Mouse (Mus musculus) heart, embryonic 13.5 days (tissue): Measurements from ENCODE around the gene Rpl13. TPM values are rescaled to one million over a fixed set of nuclear protein-coding genes. Genes with fewer than 3 reads are reported as not detected.
A peak's percentile ranks its signal among the peaks of the same experiment; 100 is the strongest.
"Not testable (repeated sequence)": the region's sequence is repeated elsewhere in the genome, so short reads cannot be mapped to it uniquely, and the experiment has no call there.

Experiments used
- ATAC-seq: fragments of 200-750 bp; cut with Nextera tagmentation; 2 replicates; pipeline ENCODE4 v1.8.0; 2017; ENCODE audit warnings: moderate TSS enrichment; ENCODE audit not compliant: insufficient number of reproducible peaks, low FRiP score, low TSS enrichment; ENCODE audit errors: extremely low read depth
- H3K27ac ChIP-seq: fragments of 300-500 bp; sonication (generic); replicated peaks from 2 replicates; pipeline ENCODE4 v1.5.1; 2015; ENCODE audit warnings: moderate library complexity, mild to moderate bottlenecking, inconsistent platforms
- H3K27me3 ChIP-seq: fragments of 300-500 bp; sonication (generic); replicated peaks from 2 replicates; pipeline ENCODE4 v1.6.1; 2015; ENCODE audit warnings: mild to moderate bottlenecking, inconsistent platforms
- H3K36me3 ChIP-seq: fragments of 300-500 bp; sonication (generic); 2 replicates; pipeline ENCODE4 v1.6.1; 2015; ENCODE audit warnings: mild to moderate bottlenecking, inconsistent platforms
- H3K4me1 ChIP-seq: fragments of 300-500 bp; sonication (generic); 2 replicates; pipeline ENCODE4 v1.6.1; 2015; ENCODE audit warnings: inconsistent platforms
- H3K4me2 ChIP-seq: fragments of 300-500 bp; sonication (generic); 2 replicates; pipeline ENCODE4 v1.6.1; 2015; ENCODE audit warnings: inconsistent platforms, mild to moderate bottlenecking, moderate library complexity
- H3K4me3 ChIP-seq: fragments of 300-500 bp; sonication (generic); 2 replicates; pipeline ENCODE4 v1.5.1; 2015; ENCODE audit warnings: moderate library complexity, mild to moderate bottlenecking, inconsistent platforms
- H3K9ac ChIP-seq: fragments of 300-500 bp; sonication (generic); 2 replicates; pipeline ENCODE4 v1.6.1; 2015; ENCODE audit warnings: inconsistent platforms, mild to moderate bottlenecking, moderate library complexity
- H3K9me3 ChIP-seq: fragments of 300-500 bp; sonication (generic); 2 replicates; pipeline ENCODE4 v1.6.1; 2016; ENCODE audit warnings: inconsistent platforms
- WGBS: fragments of 180-500 bp; shearing (Covaris S2); methylation state at CpG from one replicate; pipeline ENCODE4 v1.1.7; 2015; ENCODE audit warnings: mixed read lengths; 5-methylcytosine and 5-hydroxymethylcytosine counted together
- polyA plus RNA-seq: library from polyadenylated mRNA; unstranded; fragments of >200 nt; fragmentation: Nextera tagmentation; extraction: Ambion mirVana; gene quantifications from 2 replicates; pipeline ENCODE4 v1.2.1, GENCODE M21; 2015

Gene Rpl13
- polyA plus RNA-seq, 1 experiment from 2014 or later = 938 TPM

DNA sequence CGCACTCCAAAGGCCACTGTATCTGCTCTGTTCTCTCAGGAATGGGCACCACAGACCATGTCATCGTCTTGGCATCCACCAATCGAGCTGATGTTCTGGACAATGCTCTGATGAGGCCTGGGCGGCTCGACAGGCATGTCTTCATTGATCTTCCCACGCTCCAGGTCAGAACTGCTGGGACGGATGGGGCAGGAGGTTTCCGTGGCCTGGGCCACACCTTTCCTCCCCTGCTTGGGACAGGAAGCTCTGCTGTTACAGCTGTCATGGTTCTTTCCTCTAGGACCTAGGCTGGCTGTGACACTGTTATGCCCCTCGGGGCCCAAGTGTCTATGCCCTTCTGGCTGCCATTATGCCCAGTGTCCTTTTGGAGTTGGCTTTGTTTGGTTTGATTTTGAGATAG, 14.9 kb upstream of the Rpl13 start:
- Histone ChIP-seq H3K36me3 (peaks cover 100% of the 10 kb centered on the region), H3K4me1 (no peaks in the 10 kb centered on the region), H3K27ac (no peak overlapping the region), H3K4me2 (no peak overlapping the region), H3K27me3 (no peaks in the 10 kb centered on the region), H3K4me3 (no peak overlapping the region), H3K9me3 (no peaks in the 10 kb centered on the region), H3K9ac (no peak overlapping the region)
- 78% methylated on average over 9 of the region's 9 CpGs for WGBS
- ATAC-seq = no peak

DNA sequence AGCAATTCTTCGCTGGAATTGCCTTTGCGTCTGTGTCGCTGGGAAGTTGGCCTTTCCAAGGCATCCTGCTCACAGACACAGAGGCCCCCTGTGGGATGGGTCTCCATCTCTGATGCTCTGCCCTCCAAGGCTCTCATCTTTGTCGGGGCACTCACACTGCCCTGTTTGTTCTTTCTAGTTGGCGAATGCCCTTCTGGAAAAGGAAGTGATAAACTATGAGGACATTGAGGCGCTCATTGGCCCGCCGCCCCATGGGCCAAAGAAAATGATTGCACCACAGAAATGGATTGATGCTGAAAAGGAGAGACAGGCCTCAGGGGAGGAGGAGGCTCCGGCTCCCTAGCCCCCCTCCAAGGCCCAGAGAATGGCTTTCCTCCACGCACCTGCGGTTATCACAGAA, 4.9 kb upstream of the Rpl13 start:
- ATAC-seq = no peak
- WGBS = 88% methylated on average over 11 of the region's 11 CpGs

DNA sequence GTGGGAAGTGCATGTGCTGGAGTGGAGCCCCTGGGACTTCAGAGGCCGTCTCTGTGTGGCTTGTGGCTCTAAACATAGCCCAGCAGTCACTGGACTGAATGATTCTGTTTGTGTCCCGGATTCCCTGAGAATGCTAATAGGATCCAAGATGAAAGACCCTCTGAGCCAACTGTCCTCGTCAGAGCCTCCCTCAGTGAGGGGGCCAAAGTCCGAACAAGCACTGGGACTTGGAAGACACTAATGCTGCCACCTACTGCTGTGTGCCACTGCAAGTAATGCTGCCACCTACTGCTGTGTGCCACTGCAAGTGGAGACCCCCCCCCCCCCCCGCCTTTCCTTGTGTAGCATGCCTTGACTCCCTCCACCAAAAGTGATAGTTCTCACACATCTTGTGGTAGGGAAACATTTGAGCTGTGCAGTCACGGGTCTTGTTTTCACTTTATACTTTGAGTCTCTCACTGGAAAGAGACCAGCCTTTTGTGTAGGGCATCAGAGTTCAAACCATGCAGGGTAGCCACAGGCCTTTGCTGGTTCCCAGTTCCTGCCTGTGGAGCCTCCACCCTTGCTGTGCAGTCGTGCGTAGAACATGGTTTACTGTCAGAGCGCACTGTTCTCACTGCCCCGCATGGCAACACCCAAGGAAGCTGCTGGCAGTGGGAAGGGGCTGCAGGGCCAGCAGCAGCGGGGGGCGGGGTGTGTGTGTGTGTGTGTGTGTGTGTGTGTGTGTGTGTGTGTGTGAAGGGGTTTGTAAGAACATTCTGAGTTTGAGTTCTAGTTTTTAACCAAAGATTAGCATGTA, 4.2 kb upstream of the Rpl13 start:
- Histone ChIP-seq H3K4me1 (0 out of 2 replicates have a peak, but pooled peaks cover 4% of the 10 kb centered on the region), H3K9me3 (no peaks in the 10 kb centered on the region), H3K36me3 (peaks cover 48% of the 10 kb centered on the region), H3K4me2 (no peak overlapping the region), H3K9ac (no peak overlapping the region; the same call in 1 of the 2 replicates), H3K4me3 (no peak overlapping the region), H3K27ac (no peak overlapping the region), H3K27me3 (no peaks in the 10 kb centered on the region)
- WGBS = 80% methylated on average over 12 of the region's 12 CpGs
- ATAC-seq = no peak

More for the DNA sequence above, 4.9 kb upstream of the Rpl13 start:
- Histone ChIP-seq H3K27ac (no peak overlapping the region), H3K4me3 (no peak overlapping the region), H3K4me1 (0 out of 2 replicates have a peak, but pooled peaks cover 4% of the 10 kb centered on the region), H3K9me3 (no peaks in the 10 kb centered on the region), H3K4me2 (no peak overlapping the region), H3K27me3 (no peaks in the 10 kb centered on the region), H3K9ac (no peak overlapping the region), H3K36me3 (peaks cover 55% of the 10 kb centered on the region)

DNA sequence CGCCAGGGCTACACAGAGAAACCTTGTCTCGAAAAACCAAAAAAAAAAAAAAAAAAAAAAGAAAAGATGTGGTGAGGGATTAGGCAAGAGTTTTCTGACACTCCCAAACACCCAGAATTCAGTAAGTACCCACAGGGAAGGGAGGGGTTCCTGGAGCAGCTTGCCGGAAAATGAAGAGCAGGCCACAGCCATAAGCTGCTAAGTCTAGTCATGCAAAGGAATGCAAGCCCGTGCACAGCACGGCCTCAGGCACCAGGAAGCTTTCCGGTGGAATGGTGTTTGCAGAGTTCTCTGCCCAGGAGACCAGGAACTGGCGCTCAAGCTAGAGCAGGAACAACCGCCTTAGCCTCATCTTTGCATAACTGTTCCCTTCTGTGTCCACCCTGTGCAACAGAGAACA, 1.9 kb upstream of the Rpl13 start:
- H3K9ac ChIP-seq = no peak overlapping the region
- H3K4me3 ChIP-seq = no peak overlapping the region
- H3K4me2 ChIP-seq = no peak overlapping the region
- no peak for ATAC-seq
- no peaks in the 10 kb centered on the region for H3K27me3 ChIP-seq
- H3K4me1 ChIP-seq = peaks cover 15% of the 10 kb centered on the region
- no peaks in the 10 kb centered on the region for H3K9me3 ChIP-seq
- 50% methylated on average over 8 of the region's 8 CpGs for WGBS
- H3K27ac ChIP-seq = 0 out of 2 replicates have a peak overlapping the region, but pooled peaks have one; percentile 43
- peaks cover 48% of the 10 kb centered on the region for H3K36me3 ChIP-seq

DNA sequence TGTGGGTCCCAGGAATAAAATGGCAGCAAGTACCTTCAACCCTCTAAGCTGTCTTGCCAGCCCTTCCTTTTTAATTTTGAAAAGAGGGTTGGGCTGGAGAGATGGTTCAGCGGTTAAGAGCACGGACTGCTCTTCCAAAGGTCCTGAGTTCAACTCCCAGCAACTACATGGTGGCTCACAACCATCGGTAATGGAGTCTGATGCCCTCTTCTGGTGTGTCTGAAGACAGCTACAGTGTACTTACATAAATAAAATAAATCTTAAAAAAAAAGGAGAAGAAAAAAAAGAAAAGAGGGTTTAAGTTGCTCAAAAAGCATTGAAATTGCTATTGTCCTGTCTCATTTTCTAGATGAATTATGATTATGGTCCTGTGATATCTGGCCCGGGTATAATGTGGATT, 906 bp upstream of the Rpl13 start:
- Histone ChIP-seq H3K4me3 (no peak overlapping the region), H3K27me3 (no peaks in the 10 kb centered on the region), H3K36me3 (peaks cover 51% of the 10 kb centered on the region), H3K9me3 (no peaks in the 10 kb centered on the region), H3K27ac (no peak overlapping the region), H3K4me2 (peak overlapping the region; percentile 90), H3K4me1 (peaks cover 15% of the 10 kb centered on the region), H3K9ac (peak overlapping the region; percentile 88; the same call in 1 of the 2 replicates)
- 70% methylated on average over 4 of the region's 4 CpGs for WGBS
- no peak for ATAC-seq

DNA sequence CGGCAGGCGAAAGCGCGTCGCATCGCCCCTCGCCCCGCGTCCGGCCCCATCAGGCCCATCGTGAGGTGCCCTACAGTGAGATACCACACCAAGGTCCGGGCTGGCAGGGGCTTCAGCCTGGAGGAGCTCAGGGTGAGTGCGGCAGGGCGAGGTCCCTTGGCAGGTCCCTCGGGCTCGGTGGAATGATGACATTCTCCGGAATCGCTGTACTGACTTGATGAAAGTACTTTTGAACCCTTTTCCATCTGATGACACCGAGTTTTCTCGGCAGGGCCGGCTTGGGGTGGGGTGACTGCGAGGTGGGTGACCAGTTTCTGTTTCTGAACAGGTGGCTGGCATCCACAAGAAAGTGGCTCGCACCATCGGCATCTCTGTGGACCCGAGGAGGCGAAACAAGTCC, 705 bp downstream of the Rpl13 start:
- H3K9me3 ChIP-seq, H3K27me3 ChIP-seq, ATAC-seq: not testable (repeated sequence)
- Histone ChIP-seq H3K36me3 (peaks cover 40% of the 10 kb centered on the region), H3K27ac (peak overlapping the region; percentile 89), H3K9ac (peak overlapping the region; percentile 93), H3K4me2 (peak overlapping the region; percentile 90), H3K4me3 (peak overlapping the region; percentile 84), H3K4me1 (peaks cover 15% of the 10 kb centered on the region)
- WGBS = 1% methylated on average over 26 of the region's 26 CpGs

DNA sequence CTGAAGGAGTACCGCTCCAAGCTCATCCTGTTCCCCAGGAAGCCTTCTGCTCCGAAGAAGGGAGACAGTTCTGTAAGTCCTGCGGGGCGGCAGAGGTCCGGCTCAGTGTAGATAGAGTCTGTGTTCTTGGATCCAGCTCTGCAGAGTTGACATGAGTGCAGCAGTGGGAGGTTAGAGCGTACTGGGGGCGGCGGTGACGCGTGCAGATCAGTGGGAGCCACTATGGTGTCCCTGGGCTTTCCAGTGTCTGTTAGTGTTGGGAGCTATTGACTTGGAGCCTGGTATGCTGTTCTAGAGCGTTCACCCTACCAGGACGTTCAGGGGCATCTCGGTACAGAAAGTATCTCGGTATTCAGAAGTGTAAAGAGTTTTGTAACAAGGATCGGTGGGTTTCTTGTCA, 1.1 kb downstream of the Rpl13 start:
- no peaks in the 10 kb centered on the region for H3K27me3 ChIP-seq
- peaks cover 35% of the 10 kb centered on the region for H3K36me3 ChIP-seq
- H3K4me1 ChIP-seq = peaks cover 15% of the 10 kb centered on the region
- peak overlapping the region; percentile 89 for H3K27ac ChIP-seq
- H3K9me3 ChIP-seq = no peaks in the 10 kb centered on the region
- no peak for ATAC-seq
- H3K9ac ChIP-seq = peak overlapping the region; percentile 93
- peak overlapping the region; percentile 84 for H3K4me3 ChIP-seq
- H3K4me2 ChIP-seq = peak overlapping the region; percentile 90
- WGBS = 12% methylated on average over 15 of the region's 15 CpGs

DNA sequence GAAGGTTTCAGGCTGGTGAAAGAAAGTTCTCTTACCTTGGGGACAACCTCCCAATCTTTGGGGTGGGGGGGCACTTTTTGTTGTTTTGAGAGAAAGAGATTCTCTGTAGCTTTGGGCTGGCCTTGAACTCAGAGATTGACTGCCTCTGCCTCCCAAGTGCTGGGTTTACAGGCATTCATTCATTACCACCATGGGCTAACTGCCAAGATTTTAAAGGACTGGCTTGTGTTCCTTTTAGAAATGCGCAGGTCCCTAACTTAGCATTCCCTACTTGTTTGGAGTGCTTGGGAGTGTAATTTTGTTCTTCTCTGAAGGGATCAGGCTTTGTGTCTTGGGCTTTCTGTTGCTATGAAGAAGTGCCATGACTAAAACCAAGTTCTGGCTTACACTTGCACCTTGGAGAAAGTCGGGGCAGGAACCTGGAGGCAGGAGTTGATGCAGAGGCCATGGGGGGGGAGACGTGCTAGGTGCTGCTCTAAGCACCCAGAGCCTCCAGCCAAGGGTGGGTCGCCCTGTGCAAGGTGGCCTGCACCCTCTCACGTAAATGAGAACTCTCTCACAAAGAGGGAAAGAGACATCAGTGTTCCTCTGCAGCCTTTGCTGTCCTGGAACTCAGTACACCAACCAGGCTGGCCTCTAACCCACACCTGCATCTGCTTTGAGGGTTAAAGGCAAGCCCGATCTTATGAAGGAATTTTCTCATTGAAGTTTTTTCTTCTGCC, 2.1 kb downstream of the Rpl13 start:
- Histone ChIP-seq H3K4me2 (peak overlapping the region; percentile 90), H3K27ac (peak overlapping the region; percentile 89), H3K4me1 (peaks cover 15% of the 10 kb centered on the region), H3K4me3 (peak overlapping the region; percentile 84), H3K36me3 (peaks cover 31% of the 10 kb centered on the region), H3K27me3 (no peaks in the 10 kb centered on the region), H3K9ac (peak overlapping the region; percentile 93), H3K9me3 (no peaks in the 10 kb centered on the region)
- no peak for ATAC-seq
- WGBS = 80% methylated on average over 6 of the region's 6 CpGs

DNA sequence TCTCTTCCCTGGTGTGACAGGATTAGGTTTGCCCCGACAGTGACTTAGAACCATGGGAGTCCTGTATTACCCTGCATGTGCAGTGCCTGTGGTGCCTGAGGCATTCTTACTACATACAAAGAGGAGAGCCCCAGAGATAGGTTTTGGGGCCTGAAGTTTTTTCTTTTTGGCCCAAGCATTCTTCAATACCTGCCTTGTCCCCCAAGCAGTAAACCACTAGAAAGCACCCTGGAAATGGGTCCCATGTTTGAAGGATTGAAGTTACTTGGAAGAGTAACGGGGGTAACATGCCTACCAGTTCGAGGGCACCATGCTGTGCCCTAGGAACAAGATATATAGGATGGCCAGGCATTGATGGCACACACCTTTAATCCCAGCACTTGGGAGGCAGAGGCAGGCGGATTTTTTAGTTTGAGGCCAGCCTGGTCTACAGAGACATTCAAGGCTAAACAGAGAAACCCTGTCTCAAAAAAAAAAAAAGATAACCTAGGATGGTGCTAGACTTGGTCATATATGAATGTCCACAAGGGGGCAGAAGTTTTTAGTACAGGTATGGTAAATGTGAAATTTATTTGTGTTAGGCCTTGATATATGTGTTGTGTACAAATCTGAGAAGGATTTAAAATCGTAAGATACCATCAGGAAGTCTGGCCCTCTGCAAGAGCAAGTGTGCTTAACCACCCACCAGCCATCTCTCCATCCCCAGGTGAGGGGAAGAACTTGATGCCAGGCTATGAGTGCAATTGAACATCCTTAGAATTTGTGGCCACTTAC, 3.6 kb downstream of the Rpl13 start:
- Histone ChIP-seq H3K36me3 (peaks cover 31% of the 10 kb centered on the region), H3K27ac (no peak overlapping the region), H3K27me3 (no peaks in the 10 kb centered on the region), H3K9ac (no peak overlapping the region), H3K4me3 (no peak overlapping the region), H3K9me3 (no peaks in the 10 kb centered on the region), H3K4me2 (no peak overlapping the region), H3K4me1 (peaks cover 15% of the 10 kb centered on the region)
- WGBS = 71% methylated on average over 5 of the region's 5 CpGs
- no peak for ATAC-seq

DNA sequence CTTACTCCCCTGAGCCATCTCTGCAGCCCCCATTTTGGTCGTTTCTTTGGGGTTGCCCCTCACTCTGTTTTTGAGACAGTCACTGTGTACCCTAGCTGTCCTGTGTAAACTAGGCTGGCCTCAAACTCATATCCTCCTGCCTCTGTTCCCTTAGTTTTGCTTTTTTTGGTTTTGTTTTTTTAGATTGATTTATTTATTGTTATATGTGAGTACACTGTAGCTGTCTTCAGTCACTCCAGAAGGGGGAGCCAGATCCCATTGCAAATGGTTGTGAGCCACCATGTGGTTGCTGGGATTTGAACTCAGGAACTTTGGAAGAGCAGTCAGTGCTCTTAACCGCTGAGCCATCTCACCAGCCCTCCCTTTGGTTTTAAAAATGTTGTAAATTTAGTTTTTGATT, 4.4 kb downstream of the Rpl13 start:
- WGBS = 47% methylated on average over 2 of the region's 2 CpGs

DNA sequence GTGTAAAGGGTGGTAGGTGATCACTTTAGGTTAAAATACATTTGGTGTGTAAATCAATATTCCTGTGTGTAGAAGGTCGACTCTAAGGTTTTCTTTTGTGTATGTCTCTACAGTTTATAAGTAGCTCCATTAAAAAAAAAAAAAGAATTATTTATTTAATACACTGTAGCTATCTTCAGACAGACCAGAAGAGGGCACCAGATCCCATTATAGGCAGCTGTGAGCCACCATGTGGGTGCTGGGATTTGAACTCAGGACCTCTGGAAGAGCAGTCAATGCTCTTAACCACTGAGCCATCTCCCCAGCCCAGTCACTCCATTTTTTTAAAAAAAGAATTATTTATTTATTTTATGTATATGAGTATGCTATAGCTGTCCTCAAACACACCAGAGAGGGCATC, 5.9 kb downstream of the Rpl13 start:
- WGBS = 76% methylated on average over 1 of the region's 1 CpGs
- Histone ChIP-seq H3K27me3 (peaks cover 5% of the 10 kb centered on the region; the same call in 1 of the 2 replicates), H3K36me3 (peaks cover 31% of the 10 kb centered on the region), H3K4me3 (no peak overlapping the region), H3K9me3 (no peaks in the 10 kb centered on the region), H3K4me1 (peaks cover 11% of the 10 kb centered on the region), H3K27ac (no peak overlapping the region), H3K9ac (no peak overlapping the region), H3K4me2 (no peak overlapping the region)
- no peak for ATAC-seq

More for the DNA sequence above, 4.4 kb downstream of the Rpl13 start:
- peaks cover 3% of the 10 kb centered on the region; the same call in 1 of the 2 replicates for H3K27me3 ChIP-seq
- H3K36me3 ChIP-seq = peaks cover 31% of the 10 kb centered on the region
- H3K4me1 ChIP-seq = peaks cover 14% of the 10 kb centered on the region
- H3K9me3 ChIP-seq = no peaks in the 10 kb centered on the region
- H3K4me3 ChIP-seq = no peak overlapping the region
- no peak overlapping the region for H3K27ac ChIP-seq
- no peak for ATAC-seq
- no peak overlapping the region for H3K4me2 ChIP-seq
- no peak overlapping the region for H3K9ac ChIP-seq
